Mouse (Mus musculus) liver, adult 2 months (tissue): Measurements from ENCODE around the gene Nr4a3. TPM values are rescaled to one million over a fixed set of nuclear protein-coding genes. Genes with fewer than 3 reads are reported as not detected.

ENCODE experiments used
- DNase-seq: peaks from one replicate; pipeline ENCODE4 v3.0.0-alpha.2; 2011; ENCODE audit warnings: low read depth, low spot score; ENCODE audit errors: extremely low read depth
- H3K27ac ChIP-seq: fragments of 200-500 bp; replicated peaks from 2 replicates; pipeline ENCODE4 v1.5.1; 2012; ENCODE audit warnings: low read depth, mild to moderate bottlenecking, control low read depth, inconsistent platforms, low read length; ENCODE audit not compliant: insufficient read depth
- H3K27me3 ChIP-seq: fragments of 200-500 bp; 2 replicates; pipeline ENCODE4 v1.6.1; 2012; ENCODE audit warnings: mild to moderate bottlenecking, moderate library complexity, low read length, inconsistent platforms; ENCODE audit not compliant: control insufficient read depth, insufficient read depth
- H3K36me3 ChIP-seq: fragments of 200-500 bp; 2 replicates; pipeline ENCODE4 v1.6.1; 2012; ENCODE audit warnings: low read length, inconsistent platforms; ENCODE audit not compliant: control insufficient read depth, insufficient read depth
- H3K4me1 ChIP-seq: fragments of 200-500 bp; 2 replicates; pipeline ENCODE4 v1.6.1; 2011; ENCODE audit warnings: low read length; ENCODE audit not compliant: control insufficient read depth, insufficient read depth
- H3K4me3 ChIP-seq: fragments of 200-500 bp; 2 replicates; pipeline ENCODE4 v1.5.1; 2011; ENCODE audit warnings: low read depth, mild to moderate bottlenecking, control low read depth, low read length, moderate library complexity; ENCODE audit not compliant: insufficient read depth
- H3K79me2 ChIP-seq: fragments of 200-500 bp; 2 replicates; pipeline ENCODE4 v1.6.1; 2012; ENCODE audit warnings: inconsistent platforms, mild to moderate bottlenecking, low read length, moderate library complexity; ENCODE audit not compliant: control insufficient read depth, insufficient read depth
- H3K9ac ChIP-seq: fragments of 200-500 bp; 2 replicates; pipeline ENCODE4 v1.6.1; 2012; ENCODE audit warnings: low read depth, mild to moderate bottlenecking, control low read depth, inconsistent platforms, low read length
- CTCF ChIP-seq: fragments of 200-500 bp; IDR thresholded peaks from 2 replicates; pipeline ENCODE4 v1.5.1; 2011; ENCODE audit warnings: low read depth, low read length, control low read depth
- POLR2A ChIP-seq: fragments of 200-500 bp; IDR thresholded peaks from 2 replicates; pipeline ENCODE4 v1.6.1; 2011; ENCODE audit warnings: low read length, control low read depth; ENCODE audit not compliant: insufficient read depth; ENCODE audit errors: extremely low read depth
- WGBS: fragments of 180-500 bp; shearing (Covaris S2); methylation state at CpG from one replicate; pipeline ENCODE4 v1.1.7; 2018; 5-methylcytosine and 5-hydroxymethylcytosine counted together
- polyA plus RNA-seq: library from polyadenylated mRNA; depleted of rRNA; stranded (reverse); fragments of >200 nt; gene quantifications from 2 replicates; pipeline ENCODE4 v1.2.3, GENCODE M21; 2012
- total RNA-seq: library from RNA; depleted of rRNA; stranded (reverse); fragments of >200 nt; gene quantifications from 2 replicates; pipeline ENCODE4 v1.2.3, GENCODE M21; 2014

Nr4a3 gene
- total and polyA plus RNA-seq, 2 experiments = under 0.01 TPM; not detected in 1

DNA sequence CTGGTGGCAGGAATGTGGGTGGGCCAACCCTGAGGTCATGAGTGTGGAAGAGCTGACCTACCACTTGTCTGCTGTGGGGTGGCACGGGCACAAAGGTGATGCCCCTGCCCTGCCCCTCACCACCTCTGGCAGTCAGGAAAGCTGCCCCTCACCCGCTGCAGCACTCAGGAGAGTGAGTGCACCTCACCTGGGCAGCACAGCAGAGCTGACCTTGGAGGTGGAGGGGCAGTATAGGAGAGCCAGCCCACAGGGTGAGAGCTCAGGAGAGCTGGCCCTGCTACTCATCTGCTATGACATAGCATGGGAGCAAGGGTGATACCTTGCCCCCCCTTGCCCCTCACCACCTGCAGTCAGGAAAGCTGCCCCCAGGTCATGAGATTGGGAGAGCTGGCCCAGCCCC is 57.0 kb downstream of the Nr4a3 start:
- DNase-seq = no peak
- Histone ChIP-seq H3K27ac (no peak overlapping the region), H3K36me3 (no peaks in the 10 kb centered on the region), H3K27me3 (no peaks in the 10 kb centered on the region), H3K4me3 (no peak overlapping the region), H3K79me2 (no peaks in the 10 kb centered on the region), H3K9ac (no peak overlapping the region), H3K4me1 (no peaks in the 10 kb centered on the region)
- TF ChIP-seq POLR2A = no peak
- 61% methylated on average over 2 of the region's 2 CpGs for WGBS

DNA sequence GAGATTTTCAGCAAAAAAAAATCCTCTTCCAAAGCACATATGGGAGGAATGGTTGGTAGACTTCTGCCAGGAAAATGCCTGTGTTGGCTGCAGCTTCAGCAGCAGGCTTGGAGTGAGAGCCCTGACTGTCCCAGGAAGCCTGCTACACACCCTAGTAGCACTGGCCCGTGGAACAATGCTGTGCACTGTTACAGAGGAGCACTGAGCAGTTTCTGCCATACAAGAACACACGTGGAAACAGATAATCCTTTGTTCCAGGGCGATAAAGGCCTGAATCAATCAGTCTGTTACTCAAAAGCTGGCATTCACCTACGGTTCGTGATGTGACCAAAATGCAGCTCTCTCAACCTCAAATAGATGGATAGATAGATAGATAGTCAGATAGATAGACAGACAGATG is 60.4 kb downstream of the Nr4a3 start:
- Histone ChIP-seq H3K9ac (no peak overlapping the region), H3K4me3 (no peak overlapping the region), H3K36me3 (no peaks in the 10 kb centered on the region), H3K79me2 (no peaks in the 10 kb centered on the region), H3K27ac (no peak overlapping the region), H3K4me1 (no peaks in the 10 kb centered on the region), H3K27me3 (no peaks in the 10 kb centered on the region)
- 72% methylated on average over 5 of the region's 5 CpGs for WGBS
- no peak for DNase-seq
- no peak for TF ChIP-seq POLR2A
- TF ChIP-seq CTCF = no peak

DNA sequence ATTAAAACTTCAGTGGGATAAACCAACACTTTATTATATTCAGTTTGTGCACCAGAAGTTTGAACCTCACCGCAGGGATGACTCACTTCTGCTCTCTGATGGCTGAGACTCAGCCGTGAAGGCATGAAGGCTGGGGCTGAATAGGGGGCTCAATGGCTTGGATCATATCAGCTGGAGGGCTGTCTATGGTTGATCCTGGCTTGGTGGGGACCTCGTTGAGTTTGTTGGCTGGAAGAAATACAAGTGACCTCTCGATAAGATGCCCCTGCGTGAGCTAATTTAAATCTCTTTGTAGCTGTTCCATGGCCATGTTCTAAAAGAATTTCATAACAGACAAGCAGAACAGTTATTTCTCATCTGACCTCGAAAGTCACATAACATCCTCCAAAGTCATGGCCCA is 62.1 kb downstream of the Nr4a3 start:
- Histone ChIP-seq H3K9ac (no peak overlapping the region), H3K27ac (no peak overlapping the region), H3K36me3 (no peaks in the 10 kb centered on the region), H3K79me2 (no peaks in the 10 kb centered on the region), H3K4me1 (no peaks in the 10 kb centered on the region; the same call in 1 of the 2 replicates), H3K4me3 (no peak overlapping the region), H3K27me3 (no peaks in the 10 kb centered on the region)
- 77% methylated on average over 6 of the region's 6 CpGs for WGBS
- no peak for DNase-seq
- TF ChIP-seq POLR2A (no peak), CTCF (no peak)

DNA sequence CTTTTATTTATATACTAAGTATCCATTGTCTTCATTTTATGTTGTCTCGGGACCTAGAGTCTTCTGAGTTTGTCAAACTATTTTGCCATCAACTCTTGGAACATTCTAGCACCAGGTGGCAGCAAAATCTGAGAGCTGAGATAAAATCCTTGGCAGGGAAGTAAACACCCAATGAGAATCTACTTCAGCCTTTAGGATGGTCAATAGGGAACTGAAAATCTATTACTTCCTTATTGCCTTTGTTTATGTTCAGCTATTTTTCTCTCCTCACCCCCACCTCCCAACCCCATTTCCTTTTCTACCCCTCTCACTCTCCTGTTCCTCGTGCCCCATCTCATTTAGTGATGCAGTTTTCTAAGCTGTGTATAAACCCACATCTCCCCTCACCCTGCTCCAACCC is 63.6 kb downstream of the Nr4a3 start:
- DNase-seq = no peak
- no peaks in the 10 kb centered on the region for H3K27me3 ChIP-seq
- H3K9ac ChIP-seq = no peak overlapping the region
- H3K4me1 ChIP-seq = no peaks in the 10 kb centered on the region; the same call in 1 of the 2 replicates
- H3K79me2 ChIP-seq = no peaks in the 10 kb centered on the region
- no peak overlapping the region for H3K4me3 ChIP-seq
- WGBS = 62% methylated on average over 2 of the region's 2 CpGs
- H3K36me3 ChIP-seq = no peaks in the 10 kb centered on the region
- H3K27ac ChIP-seq = no peak overlapping the region
- no peak for TF ChIP-seq CTCF
- TF ChIP-seq POLR2A = no peak

DNA sequence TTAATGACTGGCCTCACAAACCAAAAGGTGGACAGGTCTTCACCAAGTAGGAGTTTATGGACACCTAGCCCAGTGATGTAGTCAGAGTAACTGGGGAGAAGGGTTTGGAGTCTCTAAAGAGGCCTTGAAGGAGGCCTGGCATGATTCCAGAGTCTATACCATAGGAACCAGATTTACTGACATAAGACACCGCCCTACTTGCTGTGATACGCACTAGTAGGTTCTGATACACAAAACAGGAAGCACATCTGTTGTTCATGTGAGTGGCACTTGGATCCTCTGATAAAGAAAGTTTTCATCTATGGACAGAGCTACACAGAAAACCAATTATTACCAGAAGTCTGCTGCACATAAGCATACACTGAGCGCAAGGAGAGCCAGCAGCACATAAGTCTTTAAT is 65.4 kb downstream of the Nr4a3 start:
- DNase-seq = no peak

DNA sequence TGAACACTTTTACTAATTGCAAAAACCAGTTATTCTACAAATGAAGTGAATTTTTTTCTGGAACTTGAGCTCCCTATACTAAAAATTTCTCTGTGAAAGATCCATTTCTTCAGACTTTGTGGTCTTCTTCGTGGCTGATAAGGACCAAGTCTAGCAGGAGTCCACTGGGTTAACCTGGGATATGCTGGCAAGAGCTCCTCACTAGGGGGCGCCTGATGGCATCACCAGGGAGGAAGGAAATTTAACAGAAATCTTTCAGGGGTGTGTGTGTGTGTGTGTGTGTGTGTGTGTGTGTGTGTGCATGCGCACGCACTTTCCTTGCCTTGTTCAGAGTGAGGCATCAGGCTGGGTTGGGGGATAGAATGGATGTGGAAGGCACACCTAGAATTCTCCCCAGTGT is 71.2 kb downstream of the Nr4a3 start:
- no peaks in the 10 kb centered on the region for H3K36me3 ChIP-seq
- no peak overlapping the region for H3K9ac ChIP-seq
- H3K4me3 ChIP-seq = no peak overlapping the region
- H3K27ac ChIP-seq = no peak overlapping the region
- H3K27me3 ChIP-seq = no peaks in the 10 kb centered on the region
- WGBS = 51% methylated on average over 4 of the region's 4 CpGs
- peak; percentile 64 for TF ChIP-seq CTCF
- TF ChIP-seq POLR2A = no peak
- H3K4me1 ChIP-seq = no peaks in the 10 kb centered on the region; the same call in 1 of the 2 replicates
- H3K79me2 ChIP-seq = no peaks in the 10 kb centered on the region
- no peak for DNase-seq

More for the DNA sequence above, 65.4 kb downstream of the Nr4a3 start:
- H3K79me2 ChIP-seq = no peaks in the 10 kb centered on the region
- no peak overlapping the region for H3K4me3 ChIP-seq
- H3K27ac ChIP-seq = no peak overlapping the region
- 92% methylated on average over 3 of the region's 3 CpGs for WGBS
- H3K4me1 ChIP-seq = no peaks in the 10 kb centered on the region; the same call in 1 of the 2 replicates
- no peak for TF ChIP-seq CTCF
- no peak for TF ChIP-seq POLR2A
- no peaks in the 10 kb centered on the region for H3K27me3 ChIP-seq
- H3K9ac ChIP-seq = no peak overlapping the region
- H3K36me3 ChIP-seq = no peaks in the 10 kb centered on the region
